Mouse (Mus musculus) stomach, postnatal 0 days (tissue): Measurements from ENCODE around the gene Tmem199. TPM values are rescaled to one million over a fixed set of nuclear protein-coding genes. Genes with fewer than 3 reads are reported as not detected.

ENCODE experiments used
- ATAC-seq: fragments of 200-750 bp; cut with Nextera tagmentation; 2 replicates; pipeline ENCODE4 v1.8.0; 2017; ENCODE audit not compliant: low FRiP score, low TSS enrichment
- DNase-seq: peaks from one replicate; pipeline ENCODE4 v3.0.0-alpha.2; 2016; ENCODE audit warnings: low spot score
- H3K27ac ChIP-seq: fragments of 300-500 bp; sonication (generic); replicated peaks from 2 replicates; pipeline ENCODE4 v1.5.1; 2014; ENCODE audit warnings: mild to moderate bottlenecking, control low read depth
- H3K27me3 ChIP-seq: fragments of 300-500 bp; sonication (generic); 2 replicates; pipeline ENCODE4 v1.6.1; 2014; ENCODE audit warnings: low read length; ENCODE audit not compliant: control insufficient read depth, insufficient read depth
- H3K36me3 ChIP-seq: fragments of 300-500 bp; sonication (generic); 2 replicates; pipeline ENCODE4 v1.6.1; 2014; ENCODE audit warnings: low read length, mixed read lengths; ENCODE audit not compliant: control insufficient read depth, insufficient read depth
- H3K4me1 ChIP-seq: fragments of 300-500 bp; sonication (generic); replicated peaks from 2 replicates; pipeline ENCODE4 v1.6.1; 2014; ENCODE audit warnings: antibody characterized with exemption; ENCODE audit not compliant: control insufficient read depth, insufficient read depth
- H3K4me2 ChIP-seq: fragments of 300-500 bp; sonication (generic); replicated peaks from 2 replicates; pipeline ENCODE4 v1.6.1; 2014; ENCODE audit warnings: low read depth, mild to moderate bottlenecking, control low read depth, moderate library complexity
- H3K4me3 ChIP-seq: fragments of 300-500 bp; sonication (generic); 2 replicates; pipeline ENCODE4 v1.5.1; 2014; ENCODE audit warnings: low read depth, low read length, control low read depth
- H3K9ac ChIP-seq: fragments of 300-500 bp; sonication (generic); 2 replicates; pipeline ENCODE4 v1.6.1; 2014; ENCODE audit warnings: mild to moderate bottlenecking, low read length, control low read depth, mixed read lengths
- H3K9me3 ChIP-seq: fragments of 300-500 bp; sonication (generic); 2 replicates; pipeline ENCODE4 v1.6.1; 2016; ENCODE audit warnings: low read length; ENCODE audit not compliant: control insufficient read depth
- CTCF ChIP-seq: IDR thresholded peaks from 2 replicates; pipeline ENCODE4 v1.5.1; 2016; ENCODE audit warnings: antibody characterized with exemption, low read depth, mild to moderate bottlenecking, moderate library complexity
- EP300 ChIP-seq: optimal IDR thresholded peaks from 2 replicates; pipeline ENCODE3; 2016; ENCODE audit warnings: antibody characterized with exemption
- WGBS: fragments of 180-500 bp; shearing (Covaris S2); extraction: QIAGEN DNeasy Blood & Tissue Kit; methylation state at CpG from one replicate; pipeline ENCODE4 v1.1.7; 2014; 5-methylcytosine and 5-hydroxymethylcytosine counted together
- polyA plus RNA-seq: library from polyadenylated mRNA; unstranded; fragments of >200 nt; fragmentation: Nextera tagmentation; extraction: Ambion mirVana; gene quantifications from 2 replicates; pipeline ENCODE4 v1.2.1, GENCODE M21; 2015

The Tmem199 gene
- polyA plus RNA-seq, 1 experiment from 2014 or later = 28.4 TPM

- WGBS = 60% methylated on average over 7 of the region's 7 CpGs
- H3K36me3 ChIP-seq = peaks cover 8% of the 10 kb centered on the region; the same call in 1 of the 2 replicates
- H3K27me3 ChIP-seq = no peaks in the 10 kb centered on the region
- H3K9me3 ChIP-seq = no peaks in the 10 kb centered on the region
- no peak within 1 kb of the TSS for H3K9ac ChIP-seq
- no peak for TF ChIP-seq EP300
- no peak for TF ChIP-seq CTCF
- H3K4me2 ChIP-seq = no peak within 1 kb of the TSS
- no peak within 1 kb of the TSS for H3K4me3 ChIP-seq
- H3K27ac ChIP-seq = no peak within 1 kb of the TSS
- no peak for DNase-seq
- ATAC-seq = no peak
- H3K4me1 ChIP-seq = no peaks in the 10 kb centered on the region
These were observed 8.9 kb downstream of the Tmem199 start, which contains the start of gene Sebox for GRCm38 (mm10) chr11:78502909-78503650. Sebox (plus strand) TSS chr11:78503447.

GRCm38 (mm10) chr11:78501529-78501928 is 10.4 kb downstream of the Tmem199 start:
- Histone ChIP-seq H3K9ac (no peak overlapping the region), H3K27me3 (no peaks in the 10 kb centered on the region), H3K4me3 (no peak overlapping the region), H3K4me1 (no peaks in the 10 kb centered on the region; the same call in 1 of the 2 replicates), H3K27ac (no peak overlapping the region), H3K36me3 (0 out of 2 replicates have a peak, but pooled peaks cover 3% of the 10 kb centered on the region), H3K9me3 (no peaks in the 10 kb centered on the region), H3K4me2 (no peak overlapping the region)
- TF ChIP-seq EP300 = no peak
- no peak for TF ChIP-seq CTCF
- 66% methylated on average over 20 of the region's 20 CpGs for WGBS
- ATAC-seq = no peak
- DNase-seq = no peak

DNA sequence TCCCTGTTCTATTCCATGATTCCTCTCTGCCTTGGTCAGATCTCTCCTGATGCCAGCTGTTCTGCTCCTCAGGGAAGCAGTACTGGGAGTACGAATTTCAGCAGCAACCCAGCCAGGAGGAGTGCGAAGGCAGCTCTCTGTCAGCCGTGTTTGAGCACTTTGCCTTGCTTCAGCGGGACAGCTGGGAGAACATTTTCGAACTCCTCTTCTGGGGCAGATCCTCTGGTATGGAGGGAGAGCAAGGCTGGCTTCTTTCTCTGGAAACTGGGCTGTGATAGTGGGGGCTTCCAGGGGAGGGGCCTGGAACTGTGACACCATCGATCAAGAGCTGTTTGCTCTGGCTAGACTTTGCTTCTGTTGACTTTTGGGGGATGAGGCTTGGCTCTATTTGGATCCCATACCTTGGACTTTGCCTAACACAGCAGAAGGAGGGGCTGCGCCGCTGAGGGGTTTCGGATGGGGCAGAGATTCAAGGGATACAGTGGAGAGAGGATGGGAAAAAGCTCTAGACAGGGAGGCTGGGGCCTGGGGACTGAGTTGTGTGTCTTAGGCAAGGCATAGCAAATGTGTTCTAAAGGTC is 11.3 kb downstream of the Tmem199 start:
- TF ChIP-seq EP300 (no peak), CTCF (no peak)
- DNase-seq (no peak), ATAC-seq (no peak)
- 0 out of 2 replicates have a peak, but pooled peaks cover under 1% of the 10 kb centered on the region for H3K27me3 ChIP-seq
- H3K9me3 ChIP-seq = no peaks in the 10 kb centered on the region
- no peak overlapping the region for H3K4me2 ChIP-seq
- WGBS = 43% methylated on average over 9 of the region's 9 CpGs
- no peak overlapping the region for H3K27ac ChIP-seq
- H3K36me3 ChIP-seq = no peaks in the 10 kb centered on the region
- no peaks in the 10 kb centered on the region; the same call in 1 of the 2 replicates for H3K4me1 ChIP-seq
- H3K9ac ChIP-seq = no peak overlapping the region
- no peak overlapping the region for H3K4me3 ChIP-seq

- DNase-seq = no peak
- Histone ChIP-seq H3K4me1 (no peaks in the 10 kb centered on the region; the same call in 1 of the 2 replicates), H3K4me3 (no peak overlapping the region), H3K27me3 (0 out of 2 replicates have a peak, but pooled peaks cover 5% of the 10 kb centered on the region), H3K4me2 (no peak overlapping the region), H3K36me3 (no peaks in the 10 kb centered on the region), H3K27ac (no peak overlapping the region), H3K9me3 (no peaks in the 10 kb centered on the region), H3K9ac (no peak overlapping the region)
- WGBS = 35% methylated on average over 16 of the region's 16 CpGs
- TF ChIP-seq CTCF (no peak), EP300 (no peak)
- ATAC-seq = no peak
These were observed 12.4 kb downstream of the Tmem199 start for GRCm38 (mm10) chr11:78499543-78499942.

- no peak within 1 kb of the TSS for H3K9ac ChIP-seq
- 52% methylated on average over 7 of the region's 7 CpGs for whole genome bisulfite sequencing
- ATAC-seq (no peak), DNase-seq (no peak)
- peak within 1 kb of the TSS; percentile 40 for H3K4me3 ChIP-seq
- H3K4me2 ChIP-seq = peak within 1 kb of the TSS; percentile 71
- TF ChIP-seq CTCF = no peak
- no peaks in the 10 kb centered on the region for H3K9me3 ChIP-seq
- H3K36me3 ChIP-seq = no peaks in the 10 kb centered on the region
- no peaks in the 10 kb centered on the region; the same call in 1 of the 2 replicates for H3K4me1 ChIP-seq
- 0 out of 2 replicates have a peak within 1 kb of the TSS, but pooled peaks have one; percentile 13 for H3K27ac ChIP-seq
- H3K27me3 ChIP-seq = 0 out of 2 replicates have a peak, but pooled peaks cover 5% of the 10 kb centered on the region
These were observed 13.0 kb downstream of the Tmem199 start, which contains the start of gene Vtn for GRCm38 (mm10) chr11:78499004-78499403. Vtn (plus strand) TSS chr11:78499091.
